Comparison of ENCODE assay signal across 15 mouse cellular contexts in the genomic region with DNA sequence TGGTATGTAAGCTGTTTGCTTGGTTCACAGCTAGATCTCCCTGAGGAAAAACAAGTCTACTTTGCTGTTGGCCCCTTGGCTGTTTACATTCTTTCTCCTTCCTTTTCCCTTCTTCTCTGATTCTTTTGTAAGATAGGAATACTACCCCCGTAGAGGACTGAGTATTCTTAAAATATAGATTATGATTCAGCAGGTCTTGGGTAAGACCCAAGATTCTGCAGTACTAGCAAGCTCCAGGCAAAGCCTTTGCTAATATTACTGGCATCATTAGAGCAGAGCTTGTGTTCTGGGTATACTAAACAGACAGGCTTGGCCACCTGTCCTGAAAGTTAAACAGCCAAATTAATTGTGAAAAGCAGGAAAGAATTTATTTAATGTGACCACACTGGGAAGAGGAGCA.
"Had no signal": no experiment of that assay in that cellular context is flagged by ENCODE, and none has a peak within 500 bp of the region (broad histone marks: within the 10 kb centered on the region; RNA-seq: fewer than 3 reads in every experiment).

No protein-coding gene starts in this region.

- H3K4me3 ChIP-seq: limb, embryonic 12.5 days; liver, embryonic 13.5 days; lung, embryonic 15.5 days; megakaryocyte, embryonic 14.5 days; midbrain, embryonic 15.5 days; neural tube, embryonic 12.5 days had no signal

- H3K4me1 ChIP-seq: limb, embryonic 12.5 days; lung, embryonic 15.5 days; midbrain, embryonic 15.5 days; neural tube, embryonic 12.5 days had no signal

- ATAC-seq: liver, postnatal 0 days; midbrain, embryonic 15.5 days had no signal

- H3K27ac ChIP-seq: kidney, postnatal 0 days; limb, embryonic 12.5 days; liver, embryonic 13.5 days; lung, embryonic 15.5 days; macrophage; midbrain, embryonic 15.5 days; neural tube, embryonic 12.5 days; stomach, postnatal 0 days had no signal

- DNase-seq: kidney, postnatal 4 days; liver; liver, embryonic 13.5 days; liver, postnatal 0 days; lung, postnatal 14 days; thymus, adult 18-20 months; thymus, postnatal 14 days had no signal
